Mouse (Mus musculus): ENCODE measurements at regions not wholly inside any gene's neighbourhood (a gene's known extent, or its start where the extent isn't known, plus 50 kb on each side); places are given as distances from the start of the nearest gene placed in this dataset.

GRCm38 (mm10) chr5:102373972-102374755, 107.0 kb upstream of the Arhgap24 start:
- Histone ChIP-seq H3K4me3 (ENCODE audit: low read depth, low read length) (no peak overlapping the region), H3K9me3 (ENCODE audit: control insufficient read depth, low read length) (no peaks in the 10 kb centered on the region), H3K9ac (ENCODE audit: low read depth, low read length) (no peak overlapping the region), H3K4me2 (ENCODE audit: low read depth, low read length) (no peak overlapping the region), H3K36me3 (ENCODE audit: control insufficient read depth, insufficient read depth, low read length) (no peaks in the 10 kb centered on the region), H3K27me3 (replicated peaks; ENCODE audit: control insufficient read depth, insufficient read depth, low read length) (no peaks in the 10 kb centered on the region), H3K27ac (replicated peaks; ENCODE audit: low read depth, low read length) (no peak overlapping the region), H3K4me1 (ENCODE audit: control insufficient read depth, insufficient read depth, low read length) (no peaks in the 10 kb centered on the region)
- ATAC-seq (ENCODE audit: low read depth) = 0 out of 2 replicates have a peak, but pooled peaks have one; percentile 15
- DNase-seq (ENCODE audit: low spot score) = no peak
- 42% methylated on average over 11 of the region's 11 CpGs for WGBS

GRCm38 (mm10) chr5:102375339-102375738, 105.9 kb upstream of the Arhgap24 start:
- ATAC-seq (ENCODE audit: low read depth) (no peak), DNase-seq (ENCODE audit: low spot score) (no peak)
- Histone ChIP-seq H3K4me1 (ENCODE audit: control insufficient read depth, insufficient read depth, low read length) (no peaks in the 10 kb centered on the region), H3K4me2 (ENCODE audit: low read depth, low read length) (no peak overlapping the region), H3K27me3 (replicated peaks; ENCODE audit: control insufficient read depth, insufficient read depth, low read length) (no peaks in the 10 kb centered on the region), H3K4me3 (ENCODE audit: low read depth, low read length) (no peak overlapping the region), H3K36me3 (ENCODE audit: control insufficient read depth, insufficient read depth, low read length) (no peaks in the 10 kb centered on the region), H3K9ac (ENCODE audit: low read depth, low read length) (no peak overlapping the region), H3K9me3 (ENCODE audit: control insufficient read depth, low read length) (no peaks in the 10 kb centered on the region), H3K27ac (replicated peaks; ENCODE audit: low read depth, low read length) (no peak overlapping the region)
- WGBS = 86% methylated on average over 2 of the region's 2 CpGs

- H3K4me2 ChIP-seq (ENCODE audit: low read depth, low read length) = no peak overlapping the region
- ATAC-seq (ENCODE audit: low read depth) (no peak), DNase-seq (ENCODE audit: low spot score) (no peak)
- no peaks in the 10 kb centered on the region for H3K36me3 ChIP-seq (ENCODE audit: control insufficient read depth, insufficient read depth, low read length)
- WGBS = 75% methylated on average over 3 of the region's 3 CpGs
- peaks cover 6% of the 10 kb centered on the region for H3K4me1 ChIP-seq (ENCODE audit: control insufficient read depth, insufficient read depth, low read length)
- H3K9me3 ChIP-seq (ENCODE audit: control insufficient read depth, low read length) = no peaks in the 10 kb centered on the region
- no peaks in the 10 kb centered on the region for H3K27me3 ChIP-seq (replicated peaks; ENCODE audit: control insufficient read depth, insufficient read depth, low read length)
- no peak overlapping the region for H3K27ac ChIP-seq (replicated peaks; ENCODE audit: low read depth, low read length)
- H3K4me3 ChIP-seq (ENCODE audit: low read depth, low read length) = no peak overlapping the region
- H3K9ac ChIP-seq (ENCODE audit: low read depth, low read length) = no peak overlapping the region
Observed at GRCm38 (mm10) chr5:102393941-102394340, 87.2 kb upstream of the Arhgap24 start.

GRCm38 (mm10) chr5:102395608-102396146, 85.5 kb upstream of the Arhgap24 start:
- no peaks in the 10 kb centered on the region for H3K36me3 ChIP-seq (ENCODE audit: control insufficient read depth, insufficient read depth, low read length)
- H3K4me1 ChIP-seq (ENCODE audit: control insufficient read depth, insufficient read depth, low read length) = peaks cover 6% of the 10 kb centered on the region
- no peak overlapping the region for H3K9ac ChIP-seq (ENCODE audit: low read depth, low read length)
- H3K4me2 ChIP-seq (ENCODE audit: low read depth, low read length) = no peak overlapping the region
- no peak overlapping the region for H3K27ac ChIP-seq (replicated peaks; ENCODE audit: low read depth, low read length)
- DNase-seq (ENCODE audit: low spot score) (peak; percentile 56), ATAC-seq (ENCODE audit: low read depth) (peak; percentile 68)
- H3K9me3 ChIP-seq (ENCODE audit: control insufficient read depth, low read length) = no peaks in the 10 kb centered on the region
- H3K4me3 ChIP-seq (ENCODE audit: low read depth, low read length) = no peak overlapping the region
- H3K27me3 ChIP-seq (replicated peaks; ENCODE audit: control insufficient read depth, insufficient read depth, low read length) = no peaks in the 10 kb centered on the region
- 38% methylated on average over 11 of the region's 11 CpGs for WGBS

- Histone ChIP-seq H3K27ac (replicated peaks; ENCODE audit: low read depth, low read length) (no peak overlapping the region), H3K4me1 (ENCODE audit: control insufficient read depth, insufficient read depth, low read length) (peaks cover 6% of the 10 kb centered on the region), H3K9ac (ENCODE audit: low read depth, low read length) (no peak overlapping the region), H3K9me3 (ENCODE audit: control insufficient read depth, low read length) (no peaks in the 10 kb centered on the region), H3K36me3 (ENCODE audit: control insufficient read depth, insufficient read depth, low read length) (no peaks in the 10 kb centered on the region), H3K4me2 (ENCODE audit: low read depth, low read length) (no peak overlapping the region), H3K27me3 (replicated peaks; ENCODE audit: control insufficient read depth, insufficient read depth, low read length) (no peaks in the 10 kb centered on the region), H3K4me3 (ENCODE audit: low read depth, low read length) (no peak overlapping the region)
- ATAC-seq (ENCODE audit: low read depth) (no peak), DNase-seq (ENCODE audit: low spot score) (peak; percentile 40)
- 70% methylated on average over 4 of the region's 4 CpGs for WGBS
Observed at GRCm38 (mm10) chr5:102399006-102399405, 82.2 kb upstream of the Arhgap24 start.

- no peak overlapping the region for H3K4me3 ChIP-seq (ENCODE audit: low read depth, low read length)
- peaks cover 2% of the 10 kb centered on the region; the same call in 1 of the 2 replicates for H3K9me3 ChIP-seq (ENCODE audit: control insufficient read depth, low read length)
- no peak overlapping the region for H3K9ac ChIP-seq (ENCODE audit: low read depth, low read length)
- no peak overlapping the region for H3K27ac ChIP-seq (replicated peaks; ENCODE audit: low read depth, low read length)
- no peaks in the 10 kb centered on the region for H3K4me1 ChIP-seq (ENCODE audit: control insufficient read depth, insufficient read depth, low read length)
- H3K4me2 ChIP-seq (ENCODE audit: low read depth, low read length) = no peak overlapping the region
- ATAC-seq (ENCODE audit: low read depth) = peak; percentile 55; the same call in 1 of the 2 replicates
- no peaks in the 10 kb centered on the region for H3K36me3 ChIP-seq (ENCODE audit: control insufficient read depth, insufficient read depth, low read length)
- DNase-seq (ENCODE audit: low spot score) = peak; percentile 79
- no peaks in the 10 kb centered on the region for H3K27me3 ChIP-seq (replicated peaks; ENCODE audit: control insufficient read depth, insufficient read depth, low read length)
- WGBS = 61% methylated on average over 5 of the region's 5 CpGs
Observed at GRCm38 (mm10) chr5:102417642-102418041, 63.5 kb upstream of the Arhgap24 start.

GRCm38 (mm10) chr5:102419089-102419488, 62.1 kb upstream of the Arhgap24 start:
- H3K27ac ChIP-seq (replicated peaks; ENCODE audit: low read depth, low read length) = no peak overlapping the region
- H3K4me2 ChIP-seq (ENCODE audit: low read depth, low read length) = no peak overlapping the region
- peaks cover 4% of the 10 kb centered on the region; the same call in 1 of the 2 replicates for H3K9me3 ChIP-seq (ENCODE audit: control insufficient read depth, low read length)
- ATAC-seq (ENCODE audit: low read depth) (no peak), DNase-seq (ENCODE audit: low spot score) (peak; percentile 47)
- H3K4me3 ChIP-seq (ENCODE audit: low read depth, low read length) = no peak overlapping the region
- no peaks in the 10 kb centered on the region for H3K27me3 ChIP-seq (replicated peaks; ENCODE audit: control insufficient read depth, insufficient read depth, low read length)
- no peaks in the 10 kb centered on the region for H3K36me3 ChIP-seq (ENCODE audit: control insufficient read depth, insufficient read depth, low read length)
- no peak overlapping the region for H3K9ac ChIP-seq (ENCODE audit: low read depth, low read length)
- H3K4me1 ChIP-seq (ENCODE audit: control insufficient read depth, insufficient read depth, low read length) = no peaks in the 10 kb centered on the region
- 29% methylated on average over 1 of the region's 1 CpGs for WGBS

GRCm38 (mm10) chr5:102424636-102425242, 56.5 kb upstream of the Arhgap24 start:
- H3K27me3 ChIP-seq (replicated peaks; ENCODE audit: control insufficient read depth, insufficient read depth, low read length) = no peaks in the 10 kb centered on the region
- H3K4me1 ChIP-seq (ENCODE audit: control insufficient read depth, insufficient read depth, low read length) = no peaks in the 10 kb centered on the region
- H3K4me2 ChIP-seq (ENCODE audit: low read depth, low read length) = no peak overlapping the region
- DNase-seq (ENCODE audit: low spot score) = no peak
- no peaks in the 10 kb centered on the region for H3K36me3 ChIP-seq (ENCODE audit: control insufficient read depth, insufficient read depth, low read length)
- H3K27ac ChIP-seq (replicated peaks; ENCODE audit: low read depth, low read length) = no peak overlapping the region
- H3K4me3 ChIP-seq (ENCODE audit: low read depth, low read length) = no peak overlapping the region
- no peak overlapping the region for H3K9ac ChIP-seq (ENCODE audit: low read depth, low read length)
- peaks cover 4% of the 10 kb centered on the region; the same call in 1 of the 2 replicates for H3K9me3 ChIP-seq (ENCODE audit: control insufficient read depth, low read length)
- ATAC-seq (ENCODE audit: low read depth) = no peak
- WGBS = 86% methylated on average over 16 of the region's 16 CpGs

Data from embryonic facial prominence, embryonic 14.5 days (tissue).